Mouse (Mus musculus): ENCODE results near the gene Znrf1. TPM values are rescaled to one million over a fixed set of nuclear protein-coding genes. Genes with fewer than 3 reads are reported as not detected.
A peak's percentile ranks its signal among the peaks of the same experiment; 100 is the strongest.

Znrf1 gene
- polyA plus RNA-seq, 1 experiment, result 124 TPM

DNA sequence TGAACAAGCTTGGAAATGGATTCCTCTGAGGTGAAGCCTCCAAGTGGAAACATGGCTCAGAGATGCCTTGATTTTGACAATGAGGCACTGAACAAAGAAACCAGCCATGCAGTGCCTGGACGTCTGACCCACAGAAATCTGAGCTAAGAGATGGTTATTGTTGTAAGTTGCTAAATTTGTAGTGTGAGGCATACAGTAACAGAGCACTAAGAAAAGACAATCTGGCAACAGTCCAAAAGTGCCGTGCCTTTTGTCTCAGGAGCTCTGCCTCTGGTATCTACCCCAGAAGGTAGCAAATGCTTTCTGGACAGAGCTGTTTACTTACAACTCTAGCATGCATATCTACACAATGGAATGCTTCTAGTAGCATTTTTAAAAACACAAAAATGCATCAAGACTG lies 27.3 kb upstream of the Znrf1 start:
- H3K27ac ChIP-seq (ENCODE audit: control insufficient read depth, insufficient read depth, low read depth, low read length, poor library complexity), result no peak overlapping the region

DNA sequence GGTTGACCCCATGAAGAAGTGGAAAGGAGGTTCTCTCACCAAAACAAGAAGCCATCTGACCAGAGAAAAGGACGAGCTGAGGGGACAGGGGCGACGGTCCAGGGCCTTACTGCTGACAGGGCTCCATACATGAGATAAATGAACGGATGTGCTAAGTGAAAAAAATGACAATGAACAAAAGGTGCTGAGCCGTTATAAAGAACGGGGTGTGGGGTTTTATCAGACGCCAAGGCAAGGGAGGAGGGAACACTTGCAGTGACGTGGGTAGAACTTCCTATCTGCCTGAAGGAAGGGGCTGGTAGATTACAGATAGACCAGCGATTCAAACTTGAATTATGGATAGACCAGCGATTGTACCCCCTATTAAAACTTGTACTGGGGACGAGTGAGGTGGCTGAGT lies 26.6 kb upstream of the Znrf1 start:
- H3K27ac ChIP-seq (ENCODE audit: control insufficient read depth, insufficient read depth, low read depth, low read length, poor library complexity), result no peak overlapping the region
- no peaks in the 10 kb centered on the region; the same call in 1 of the 2 replicates for H3K4me1 ChIP-seq (ENCODE audit: control insufficient read depth, insufficient read depth, low read length)
- 59% methylated on average over 11 of the region's 11 CpGs for WGBS
- TF ChIP-seq CTCF (IDR thresholded peaks at IDR 0.05; ENCODE audit: control insufficient read depth, insufficient read depth, low read length) (no peak), POLR2A (IDR thresholded peaks at IDR 0.05; ENCODE audit: borderline replicate concordance, control insufficient read depth, low read depth, low read length) (no peak)
- peak overlapping the region; percentile 12 for H3K4me3 ChIP-seq (replicated peaks; ENCODE audit: control insufficient read depth, low read depth, low read length)

More for the DNA sequence above, 27.3 kb upstream of the Znrf1 start:
- Histone ChIP-seq H3K4me3 (replicated peaks; ENCODE audit: control insufficient read depth, low read depth, low read length) (no peak overlapping the region), H3K4me1 (ENCODE audit: control insufficient read depth, insufficient read depth, low read length) (no peaks in the 10 kb centered on the region; the same call in 1 of the 2 replicates)
- no peak for TF ChIP-seq POLR2A (IDR thresholded peaks at IDR 0.05; ENCODE audit: borderline replicate concordance, control insufficient read depth, low read depth, low read length)
- no peak for TF ChIP-seq CTCF (IDR thresholded peaks at IDR 0.05; ENCODE audit: control insufficient read depth, insufficient read depth, low read length)
- 54% methylated on average over 2 of the region's 2 CpGs for WGBS

- Histone ChIP-seq H3K4me1 (ENCODE audit: control insufficient read depth, insufficient read depth, low read length) (no peaks in the 10 kb centered on the region; the same call in 1 of the 2 replicates), H3K27ac (ENCODE audit: control insufficient read depth, insufficient read depth, low read depth, low read length, poor library complexity) (no peak overlapping the region), H3K4me3 (replicated peaks; ENCODE audit: control insufficient read depth, low read depth, low read length) (no peak overlapping the region)
- no peak for TF ChIP-seq POLR2A (IDR thresholded peaks at IDR 0.05; ENCODE audit: borderline replicate concordance, control insufficient read depth, low read depth, low read length)
- TF ChIP-seq CTCF (IDR thresholded peaks at IDR 0.05; ENCODE audit: control insufficient read depth, insufficient read depth, low read length), result no peak
- 74% methylated on average over 4 of the region's 4 CpGs for WGBS
Observed at GRCm38 (mm10) chr8:111510401-111510800, 25.5 kb upstream of the Znrf1 start.

- TF ChIP-seq POLR2A (IDR thresholded peaks at IDR 0.05; ENCODE audit: borderline replicate concordance, control insufficient read depth, low read depth, low read length) (no peak), CTCF (IDR thresholded peaks at IDR 0.05; ENCODE audit: control insufficient read depth, insufficient read depth, low read length) (no peak)
- no peak overlapping the region for H3K4me3 ChIP-seq (replicated peaks; ENCODE audit: control insufficient read depth, low read depth, low read length)
- no peaks in the 10 kb centered on the region; the same call in 1 of the 2 replicates for H3K4me1 ChIP-seq (ENCODE audit: control insufficient read depth, insufficient read depth, low read length)
- no peak overlapping the region for H3K27ac ChIP-seq (ENCODE audit: control insufficient read depth, insufficient read depth, low read depth, low read length, poor library complexity)
- WGBS, result 85% methylated on average over 7 of the region's 7 CpGs
Observed at GRCm38 (mm10) chr8:111512941-111513340, 23.0 kb upstream of the Znrf1 start.

DNA sequence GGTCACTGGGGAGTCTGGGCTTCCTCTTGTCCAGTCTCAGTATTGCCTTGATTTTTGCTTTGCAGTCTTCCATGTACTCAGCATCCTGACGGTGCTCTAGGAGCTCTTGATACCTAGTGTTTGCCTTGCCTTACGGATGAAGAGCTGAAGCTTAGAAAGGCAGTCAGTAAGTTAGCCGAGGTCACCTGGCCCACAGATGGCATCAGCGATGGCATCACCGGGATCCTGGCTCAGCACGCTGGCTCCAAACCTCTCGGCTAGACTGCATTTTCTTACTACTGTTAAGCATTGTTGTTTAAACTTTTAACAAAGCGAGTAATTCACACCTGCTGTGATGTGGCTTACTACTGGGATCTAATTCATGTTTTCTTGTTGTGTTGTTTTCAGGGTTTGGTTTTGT lies 22.5 kb upstream of the Znrf1 start:
- Histone ChIP-seq H3K27ac (ENCODE audit: control insufficient read depth, insufficient read depth, low read depth, low read length, poor library complexity) (no peak overlapping the region), H3K4me1 (ENCODE audit: control insufficient read depth, insufficient read depth, low read length) (no peaks in the 10 kb centered on the region; the same call in 1 of the 2 replicates), H3K4me3 (replicated peaks; ENCODE audit: control insufficient read depth, low read depth, low read length) (no peak overlapping the region)
- TF ChIP-seq POLR2A (IDR thresholded peaks at IDR 0.05; ENCODE audit: borderline replicate concordance, control insufficient read depth, low read depth, low read length) (no peak), CTCF (IDR thresholded peaks at IDR 0.05; ENCODE audit: control insufficient read depth, insufficient read depth, low read length) (no peak)
- 88% methylated on average over 8 of the region's 8 CpGs for WGBS

GRCm38 (mm10) chr8:111516451-111517035 lies 19.4 kb upstream of the Znrf1 start:
- WGBS, result 77% methylated on average over 7 of the region's 7 CpGs
- H3K4me1 ChIP-seq (ENCODE audit: control insufficient read depth, insufficient read depth, low read length), result no peaks in the 10 kb centered on the region; the same call in 1 of the 2 replicates
- no peak overlapping the region for H3K27ac ChIP-seq (ENCODE audit: control insufficient read depth, insufficient read depth, low read depth, low read length, poor library complexity)
- no peak for TF ChIP-seq POLR2A (IDR thresholded peaks at IDR 0.05; ENCODE audit: borderline replicate concordance, control insufficient read depth, low read depth, low read length)
- TF ChIP-seq CTCF (IDR thresholded peaks at IDR 0.05; ENCODE audit: control insufficient read depth, insufficient read depth, low read length), result no peak
- no peak overlapping the region for H3K4me3 ChIP-seq (replicated peaks; ENCODE audit: control insufficient read depth, low read depth, low read length)

DNA sequence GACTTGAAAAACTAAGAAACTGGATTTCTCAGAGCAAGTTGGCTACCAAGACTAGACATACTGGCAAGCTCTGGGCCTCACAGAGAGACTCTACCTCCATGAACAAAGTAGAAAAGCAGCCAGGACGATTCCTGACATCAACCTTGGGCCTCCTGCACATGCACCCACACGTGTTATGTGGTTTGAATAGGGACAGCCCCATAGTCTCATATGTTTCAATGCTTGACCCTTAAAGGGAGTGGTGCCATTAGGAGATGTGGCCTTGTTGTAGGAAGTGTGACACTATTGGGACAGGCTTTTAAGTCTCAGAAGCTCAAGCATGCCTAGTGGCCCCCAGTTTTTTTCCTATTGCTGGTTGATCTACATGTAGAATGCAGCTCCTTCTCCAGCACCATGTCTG lies 18.4 kb upstream of the Znrf1 start:
- TF ChIP-seq CTCF (IDR thresholded peaks at IDR 0.05; ENCODE audit: control insufficient read depth, insufficient read depth, low read length) (no peak), POLR2A (IDR thresholded peaks at IDR 0.05; ENCODE audit: borderline replicate concordance, control insufficient read depth, low read depth, low read length) (no peak)
- H3K4me3 ChIP-seq (replicated peaks; ENCODE audit: control insufficient read depth, low read depth, low read length), result no peak overlapping the region
- no peak overlapping the region for H3K27ac ChIP-seq (ENCODE audit: control insufficient read depth, insufficient read depth, low read depth, low read length, poor library complexity)
- 79% methylated on average over 2 of the region's 2 CpGs for WGBS
- no peaks in the 10 kb centered on the region; the same call in 1 of the 2 replicates for H3K4me1 ChIP-seq (ENCODE audit: control insufficient read depth, insufficient read depth, low read length)

GRCm38 (mm10) chr8:111521713-111522429 lies 14.0 kb upstream of the Znrf1 start, which contains the start of gene Wdr59:
TSS of gene Wdr59 (minus strand) at chr8:111522092.
- WGBS, result under 1% methylated on average over 34 of the region's 34 CpGs
- H3K4me1 ChIP-seq (ENCODE audit: control insufficient read depth, insufficient read depth, low read length), result no peaks in the 10 kb centered on the region; the same call in 1 of the 2 replicates
- H3K27ac ChIP-seq (ENCODE audit: control insufficient read depth, insufficient read depth, low read depth, low read length, poor library complexity), result no peak within 1 kb of the TSS
- peak within 1 kb of the TSS; percentile 96 for H3K4me3 ChIP-seq (replicated peaks; ENCODE audit: control insufficient read depth, low read depth, low read length)
- 0 out of 2 replicates have a peak, but pooled peaks have one; percentile 7 for TF ChIP-seq CTCF (IDR thresholded peaks at IDR 0.05; ENCODE audit: control insufficient read depth, insufficient read depth, low read length)
- TF ChIP-seq POLR2A (IDR thresholded peaks at IDR 0.05; ENCODE audit: borderline replicate concordance, control insufficient read depth, low read depth, low read length), result peak; percentile 19; the same call in 1 of the 2 replicates
